Mouse (Mus musculus): ENCODE measurements around the gene Arhgap44. TPM values are rescaled to one million over a fixed set of nuclear protein-coding genes. Genes with fewer than 3 reads are reported as not detected.

Arhgap44 gene
- total and polyA plus RNA-seq, 3 experiments, result 14.9 to 26.6 (median 21.8) TPM

- no peaks in the 10 kb centered on the region for H3K79me2 ChIP-seq (replicated peaks; ENCODE audit: control insufficient read depth, insufficient read depth, low read length)
- H3K36me3 ChIP-seq (ENCODE audit: control insufficient read depth, insufficient read depth, low read length), result no peaks in the 10 kb centered on the region
- no peaks in the 10 kb centered on the region; the same call in 1 of the 2 replicates for H3K4me1 ChIP-seq (ENCODE audit: control insufficient read depth, insufficient read depth, low read length)
- H3K4me3 ChIP-seq, result no peak overlapping the region
- no peak overlapping the region for H3K9ac ChIP-seq (ENCODE audit: low read depth, low read length)
- intact Hi-C loops (cut with DNase I), result loop anchor here (5.0 kb wide), 1 partner anchor 58 kb away; no protein-coding TSS in a partner anchor
- peak in 1 of 2 experiments; percentile 17 for DNase-seq
- no peaks in the 10 kb centered on the region for H3K27me3 ChIP-seq (ENCODE audit: control insufficient read depth, insufficient read depth, low read length)
- WGBS, result 67% methylated on average over 5 of the region's 5 CpGs
- no peak for TF ChIP-seq POLR2A (IDR thresholded peaks at IDR 0.05; ENCODE audit: insufficient read depth, low read depth, low read length)
- TF ChIP-seq CTCF (IDR thresholded peaks at IDR 0.05), result no peak
- TF ChIP-seq EP300 (IDR thresholded peaks at IDR 0.05; ENCODE audit: insufficient read depth, low read depth, low read length), result no peak
- H3K27ac ChIP-seq, result peak overlapping the region; percentile 40
Observed at GRCm38 (mm10) chr11:65069609-65070008, 93.2 kb downstream of the Arhgap44 start.

- Histone ChIP-seq H3K27me3 (ENCODE audit: control insufficient read depth, insufficient read depth, low read length) (no peaks in the 10 kb centered on the region), H3K79me2 (replicated peaks; ENCODE audit: control insufficient read depth, insufficient read depth, low read length) (no peaks in the 10 kb centered on the region), H3K9ac (ENCODE audit: low read depth, low read length) (no peak overlapping the region), H3K36me3 (ENCODE audit: control insufficient read depth, insufficient read depth, low read length) (no peaks in the 10 kb centered on the region), H3K27ac (peak overlapping the region; percentile 40), H3K4me1 (ENCODE audit: control insufficient read depth, insufficient read depth, low read length) (no peaks in the 10 kb centered on the region; the same call in 1 of the 2 replicates), H3K4me3 (no peak overlapping the region)
- WGBS, result 64% methylated on average over 4 of the region's 4 CpGs
- intact Hi-C loops (cut with DNase I), result loop anchor here (5.0 kb wide), 1 partner anchor 58 kb away; no protein-coding TSS in a partner anchor
- no peak for DNase-seq
- TF ChIP-seq POLR2A (IDR thresholded peaks at IDR 0.05; ENCODE audit: insufficient read depth, low read depth, low read length), result no peak
- no peak for TF ChIP-seq CTCF (IDR thresholded peaks at IDR 0.05)
- TF ChIP-seq EP300 (IDR thresholded peaks at IDR 0.05; ENCODE audit: insufficient read depth, low read depth, low read length), result no peak
Observed at GRCm38 (mm10) chr11:65069051-65069450, 93.7 kb downstream of the Arhgap44 start.

- Histone ChIP-seq H3K27me3 (ENCODE audit: control insufficient read depth, insufficient read depth, low read length) (no peaks in the 10 kb centered on the region), H3K4me1 (ENCODE audit: control insufficient read depth, insufficient read depth, low read length) (no peaks in the 10 kb centered on the region; the same call in 1 of the 2 replicates), H3K27ac (no peak overlapping the region), H3K9ac (ENCODE audit: low read depth, low read length) (no peak overlapping the region), H3K36me3 (ENCODE audit: control insufficient read depth, insufficient read depth, low read length) (no peaks in the 10 kb centered on the region), H3K79me2 (replicated peaks; ENCODE audit: control insufficient read depth, insufficient read depth, low read length) (no peaks in the 10 kb centered on the region), H3K4me3 (no peak overlapping the region)
- intact Hi-C loops (cut with DNase I), result loop anchor here (5.0 kb wide), 1 partner anchor 62 kb away; no protein-coding TSS in a partner anchor
- DNase-seq, result no peak
- WGBS, result 91% methylated on average over 13 of the region's 13 CpGs
- TF ChIP-seq POLR2A (IDR thresholded peaks at IDR 0.05; ENCODE audit: insufficient read depth, low read depth, low read length) (no peak), EP300 (IDR thresholded peaks at IDR 0.05; ENCODE audit: insufficient read depth, low read depth, low read length) (no peak), CTCF (IDR thresholded peaks at IDR 0.05) (no peak)
Observed at GRCm38 (mm10) chr11:65065201-65065600, 97.6 kb downstream of the Arhgap44 start.

GRCm38 (mm10) chr11:65061437-65061836, 101.3 kb downstream of the Arhgap44 start:
- no peaks in the 10 kb centered on the region for H3K79me2 ChIP-seq (replicated peaks; ENCODE audit: control insufficient read depth, insufficient read depth, low read length)
- intact Hi-C loops (cut with DNase I), result no loop called here
- H3K27ac ChIP-seq, result no peak overlapping the region
- no peak overlapping the region for H3K4me3 ChIP-seq
- H3K9ac ChIP-seq (ENCODE audit: low read depth, low read length), result no peak overlapping the region
- 66% methylated on average over 3 of the region's 3 CpGs for WGBS
- no peak for DNase-seq
- no peaks in the 10 kb centered on the region for H3K27me3 ChIP-seq (ENCODE audit: control insufficient read depth, insufficient read depth, low read length)
- H3K36me3 ChIP-seq (ENCODE audit: control insufficient read depth, insufficient read depth, low read length), result no peaks in the 10 kb centered on the region
- H3K4me1 ChIP-seq (ENCODE audit: control insufficient read depth, insufficient read depth, low read length), result no peaks in the 10 kb centered on the region
- TF ChIP-seq POLR2A (IDR thresholded peaks at IDR 0.05; ENCODE audit: insufficient read depth, low read depth, low read length) (no peak), CTCF (IDR thresholded peaks at IDR 0.05) (peak; percentile 59)

- H3K36me3 ChIP-seq (ENCODE audit: control insufficient read depth, insufficient read depth, low read length), result no peaks in the 10 kb centered on the region
- no peak overlapping the region for H3K9ac ChIP-seq (ENCODE audit: low read depth, low read length)
- no peak overlapping the region for H3K27ac ChIP-seq
- intact Hi-C loops (cut with DNase I), result no loop called here
- TF ChIP-seq CTCF (IDR thresholded peaks at IDR 0.05) (no peak), POLR2A (IDR thresholded peaks at IDR 0.05; ENCODE audit: insufficient read depth, low read depth, low read length) (no peak), EP300 (IDR thresholded peaks at IDR 0.05; ENCODE audit: insufficient read depth, low read depth, low read length) (no peak)
- no peaks in the 10 kb centered on the region for H3K79me2 ChIP-seq (replicated peaks; ENCODE audit: control insufficient read depth, insufficient read depth, low read length)
- no peaks in the 10 kb centered on the region for H3K4me1 ChIP-seq (ENCODE audit: control insufficient read depth, insufficient read depth, low read length)
- 83% methylated on average over 12 of the region's 12 CpGs for WGBS
- no peak overlapping the region for H3K4me3 ChIP-seq
- no peaks in the 10 kb centered on the region for H3K27me3 ChIP-seq (ENCODE audit: control insufficient read depth, insufficient read depth, low read length)
- DNase-seq, result no peak
Observed at GRCm38 (mm10) chr11:65059531-65059930, 103.2 kb downstream of the Arhgap44 start.

- DNase-seq, result no peak
- WGBS, result 70% methylated on average over 7 of the region's 7 CpGs
- Histone ChIP-seq H3K36me3 (ENCODE audit: control insufficient read depth, insufficient read depth, low read length) (no peaks in the 10 kb centered on the region), H3K27me3 (ENCODE audit: control insufficient read depth, insufficient read depth, low read length) (no peaks in the 10 kb centered on the region), H3K79me2 (replicated peaks; ENCODE audit: control insufficient read depth, insufficient read depth, low read length) (no peaks in the 10 kb centered on the region), H3K4me1 (ENCODE audit: control insufficient read depth, insufficient read depth, low read length) (no peaks in the 10 kb centered on the region), H3K4me3 (no peak overlapping the region), H3K27ac (no peak overlapping the region), H3K9ac (ENCODE audit: low read depth, low read length) (no peak overlapping the region)
- TF ChIP-seq EP300 (IDR thresholded peaks at IDR 0.05; ENCODE audit: insufficient read depth, low read depth, low read length) (no peak), POLR2A (IDR thresholded peaks at IDR 0.05; ENCODE audit: insufficient read depth, low read depth, low read length) (no peak), CTCF (IDR thresholded peaks at IDR 0.05) (no peak)
- intact Hi-C loops (cut with DNase I), result no loop called here
Observed at GRCm38 (mm10) chr11:65058224-65058908, 104.4 kb downstream of the Arhgap44 start.

Data from heart, adult 2 months (tissue).